Mouse (Mus musculus) ES-CJ7 (cell line): ENCODE data around the gene Them7.

Experiments used
- DNase-seq: peaks from one replicate; pipeline ENCODE4 v3.0.0; 2011; ENCODE audit warnings: low read depth, low spot score

Gene Them7

DNA sequence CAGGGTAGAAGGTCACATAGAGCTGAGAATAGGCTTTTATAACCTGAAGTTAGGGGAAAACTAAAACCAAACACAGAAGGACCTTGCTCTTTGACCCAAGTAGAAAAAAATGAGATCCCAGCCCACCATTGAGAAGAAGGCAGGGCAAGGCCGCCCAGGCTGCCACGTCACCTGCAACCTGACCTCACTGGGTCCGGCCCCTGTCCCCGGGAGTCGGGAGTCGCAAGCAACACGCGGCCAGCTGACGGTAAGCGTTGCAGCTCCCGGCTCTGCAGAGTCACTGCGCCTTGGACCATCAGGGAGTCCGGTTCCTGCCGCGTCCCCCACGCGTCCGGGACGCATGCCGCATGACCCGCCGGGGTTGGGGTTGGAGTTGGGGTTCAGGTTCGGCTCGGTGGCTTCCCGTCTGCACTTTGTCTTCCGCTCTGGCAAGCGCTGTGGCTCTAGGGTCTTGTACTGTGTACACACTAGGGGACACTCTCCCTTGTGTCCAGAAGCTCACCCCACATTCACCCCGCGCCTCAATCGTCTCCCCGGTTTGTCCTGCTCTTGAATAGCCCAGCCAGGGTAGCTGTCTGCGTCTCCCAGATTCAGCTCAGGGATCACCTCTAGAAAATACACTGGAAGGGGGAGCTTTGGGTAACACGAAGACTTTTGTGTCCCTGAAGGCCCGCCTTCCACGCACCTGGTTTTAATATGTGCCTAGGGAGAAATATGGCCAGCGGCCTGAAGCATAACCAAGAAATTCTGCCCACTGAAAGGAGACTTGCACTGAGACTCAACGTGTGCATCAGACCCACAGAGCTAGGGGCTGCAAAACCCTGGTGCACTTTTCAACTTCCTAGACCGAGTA lies at the start of gene Them7:
Gene Them7 (plus strand): TSS at position 187 of the 853 bp plus-strand sequence.
- peak; percentile 53 for DNase-seq

DNA sequence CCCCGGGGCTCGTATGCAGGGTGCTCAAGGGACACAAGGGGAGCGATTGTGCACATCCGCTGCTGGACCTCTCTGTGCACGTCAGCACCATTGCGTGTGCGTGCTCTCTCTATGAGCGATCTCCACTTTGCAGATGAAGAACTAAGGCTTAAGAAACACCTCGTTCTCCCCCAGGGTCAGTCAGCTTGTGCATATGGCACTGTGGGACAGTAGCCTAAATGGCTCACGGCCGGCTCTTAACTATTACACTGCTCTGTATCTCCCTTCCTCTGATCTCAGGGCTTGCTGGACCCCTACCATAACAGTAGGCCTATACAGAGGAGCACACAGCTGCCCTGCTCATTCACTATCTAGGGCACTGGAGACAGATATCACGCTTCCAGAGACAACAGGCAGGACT lies 45.2 kb upstream of the Them7 start:
- no peak for DNase-seq

DNA sequence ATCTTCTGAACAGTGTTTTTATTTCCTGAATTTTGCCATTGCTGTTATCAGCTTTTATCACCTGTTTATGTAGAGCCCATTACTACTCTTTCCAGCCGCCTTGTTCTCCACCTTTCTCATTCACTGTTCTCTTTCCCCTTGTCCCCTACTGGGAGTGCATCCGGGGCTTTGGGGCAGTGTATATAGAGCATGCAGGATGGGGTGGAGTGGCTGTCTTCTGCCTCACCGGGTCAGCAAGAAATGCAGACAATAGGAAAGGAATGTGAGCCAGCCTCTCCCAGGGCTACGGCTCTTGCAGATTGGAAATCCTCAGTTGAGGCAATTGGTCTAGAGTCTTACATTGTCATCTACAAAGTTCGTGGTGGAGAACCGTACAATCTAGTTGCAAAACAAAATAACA lies 41.6 kb upstream of the Them7 start:
- DNase-seq = peak; percentile 71

DNA sequence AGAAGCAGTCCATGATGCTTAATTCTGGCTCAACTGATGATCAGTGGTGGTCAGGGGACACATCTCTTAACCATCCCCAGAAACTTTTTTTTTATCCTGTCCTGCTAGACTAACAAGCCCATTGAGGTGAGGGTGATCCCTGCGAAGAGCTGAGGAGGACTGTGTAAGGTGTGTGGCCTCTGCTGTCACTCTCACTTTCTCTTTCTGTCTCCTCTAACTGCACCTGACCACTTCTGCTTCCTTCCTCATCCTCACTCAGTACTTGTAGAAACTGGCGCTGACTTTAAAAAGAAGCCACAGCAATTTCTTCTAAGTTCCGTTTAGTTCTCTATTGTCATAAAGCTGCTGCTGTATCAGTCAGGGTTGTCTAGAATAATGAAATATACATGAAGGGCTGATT lies 39.0 kb upstream of the Them7 start:
- DNase-seq = no peak

DNA sequence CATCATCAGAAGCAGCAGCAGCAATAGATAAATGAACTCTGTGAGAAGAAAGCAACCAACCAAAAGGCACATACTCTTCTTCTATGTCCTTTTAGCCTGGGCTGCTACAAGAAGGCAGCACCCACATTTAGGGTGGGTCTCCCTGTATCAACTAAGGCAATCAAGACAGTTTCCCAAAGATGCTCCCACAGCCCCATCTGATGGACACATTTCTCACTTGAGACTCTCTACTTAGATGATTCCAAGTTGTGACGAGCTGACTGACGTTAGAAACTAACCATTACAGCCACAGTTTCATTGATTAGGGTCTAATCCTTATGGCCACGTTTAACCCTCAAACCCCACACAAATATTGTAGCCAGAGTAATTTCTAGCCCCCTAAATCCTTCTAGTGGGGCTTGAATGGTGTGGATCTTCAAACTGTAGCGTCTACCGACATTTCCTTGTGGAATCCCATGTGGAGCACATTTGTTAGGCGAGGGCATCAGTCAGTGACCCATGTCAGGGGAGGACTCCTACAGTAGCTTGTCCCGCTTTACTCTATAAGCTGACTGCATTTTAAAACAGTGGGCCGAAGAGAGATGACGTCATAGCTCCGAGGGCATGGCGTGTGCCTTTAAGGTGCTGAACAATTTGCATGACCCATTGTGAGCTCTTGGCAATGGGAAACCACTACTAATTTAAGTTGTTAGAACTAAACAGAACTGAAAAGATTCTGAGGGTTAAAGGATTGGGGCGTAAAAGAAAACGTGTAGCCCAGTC lies 38.2 kb upstream of the Them7 start:
- no peak for DNase-seq

DNA sequence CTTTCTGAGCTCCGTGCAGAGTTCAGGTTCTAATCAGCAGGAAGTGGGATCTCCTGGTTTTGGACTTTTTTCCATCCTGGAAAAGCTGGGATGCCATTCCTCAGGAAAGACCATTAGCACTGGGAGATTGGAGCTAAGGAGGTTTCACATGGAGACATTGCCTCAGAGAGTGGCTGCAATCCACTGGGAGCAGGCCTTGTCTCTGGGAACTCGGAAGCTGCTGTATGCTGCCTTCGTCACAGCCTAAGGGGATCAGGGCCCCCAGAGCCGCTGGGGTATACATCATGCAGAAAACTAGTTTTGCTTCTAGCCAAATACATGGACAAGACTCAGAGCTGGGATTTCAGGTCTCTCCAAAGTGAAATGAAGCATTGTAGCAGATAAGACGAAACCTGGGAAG lies 37.5 kb upstream of the Them7 start:
- no peak for DNase-seq

DNA sequence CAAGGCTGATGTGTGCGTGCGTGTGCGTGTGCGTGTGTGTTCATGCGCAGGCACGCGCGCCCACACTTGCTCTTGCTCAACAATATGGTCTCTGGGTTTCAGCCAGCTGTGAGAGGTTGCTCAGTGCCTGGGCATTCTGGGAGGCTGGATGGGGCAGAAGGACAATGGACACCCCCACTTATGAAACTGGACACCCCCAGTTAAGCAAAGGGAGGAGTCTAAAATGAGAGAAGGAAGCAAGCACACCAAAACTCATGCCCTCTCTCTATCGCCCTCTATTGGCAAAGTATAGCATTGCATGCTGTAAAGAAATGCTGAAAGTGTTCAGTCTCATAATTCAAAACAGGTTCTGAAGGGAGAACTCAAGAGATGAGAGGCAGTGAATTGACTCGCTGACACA lies 35.9 kb upstream of the Them7 start:
- DNase-seq = peak; percentile 64

DNA sequence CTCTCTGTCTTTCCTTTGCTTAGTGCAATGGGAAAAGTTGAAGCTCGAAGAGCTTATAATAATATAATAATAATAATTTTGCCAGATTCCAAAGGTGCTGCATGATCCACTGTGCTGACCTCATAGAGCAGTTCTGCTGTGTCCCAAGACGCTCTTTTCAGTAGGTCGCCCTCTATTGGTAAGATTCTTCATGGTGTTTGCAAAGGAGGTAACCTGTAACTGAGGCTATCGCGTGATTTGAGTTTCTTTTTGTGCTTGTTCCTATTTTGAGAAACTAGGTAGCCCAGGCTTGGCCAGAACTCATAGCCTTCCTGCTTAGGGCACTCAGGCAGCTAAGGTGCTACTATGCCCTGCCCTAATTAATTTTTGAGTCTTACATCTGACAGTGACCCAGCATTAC lies 34.8 kb upstream of the Them7 start:
- peak; percentile 91 for DNase-seq

DNA sequence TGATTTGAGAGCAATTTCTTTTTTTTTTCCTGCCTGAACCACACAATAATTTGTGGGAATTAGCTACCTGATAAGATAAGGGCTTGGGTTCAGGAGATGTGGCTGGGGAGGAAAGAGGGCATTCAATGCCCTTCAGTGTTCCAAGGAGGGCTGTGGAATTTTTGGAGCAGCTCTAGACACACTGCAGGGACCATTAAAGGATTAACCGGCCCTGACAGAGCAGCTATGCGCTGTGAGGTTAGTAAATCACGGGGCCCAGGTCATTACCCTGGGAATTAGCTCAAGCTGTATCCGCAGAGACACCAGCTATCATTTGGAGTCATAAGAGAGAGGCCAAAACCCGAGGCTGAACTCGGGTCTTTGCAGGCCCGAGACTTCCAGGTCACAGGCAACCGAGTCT lies 24.0 kb upstream of the Them7 start:
- no peak for DNase-seq

DNA sequence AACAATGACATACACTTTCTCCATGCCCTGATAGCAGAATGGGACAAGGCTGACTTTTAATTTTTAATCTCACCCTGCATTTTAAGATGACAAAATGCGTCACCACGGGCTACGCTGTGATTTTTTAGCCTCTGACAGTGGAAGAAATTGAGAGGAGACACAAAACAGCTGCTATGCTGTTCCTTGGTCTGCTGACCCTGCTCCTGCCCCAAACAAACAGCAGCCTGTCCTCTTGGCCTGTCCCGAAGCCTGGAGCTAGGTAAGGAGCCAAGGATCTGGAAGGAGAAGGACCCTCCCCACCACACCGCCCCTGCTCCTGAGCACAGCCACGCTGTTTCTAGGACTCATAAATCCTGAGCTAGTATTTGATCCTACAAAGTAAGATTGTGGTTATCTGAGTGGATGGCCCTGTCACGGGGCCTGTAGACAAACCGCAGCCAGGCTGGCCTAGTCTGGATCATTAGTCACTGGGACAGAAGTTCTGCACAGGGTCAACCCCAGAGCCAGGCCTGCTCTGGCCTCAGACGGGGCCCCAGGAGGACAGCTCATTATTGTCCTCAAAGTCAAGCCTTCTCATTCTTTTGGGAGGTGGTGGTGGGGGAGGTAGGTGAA lies 17.5 kb upstream of the Them7 start:
- no peak for DNase-seq

DNA sequence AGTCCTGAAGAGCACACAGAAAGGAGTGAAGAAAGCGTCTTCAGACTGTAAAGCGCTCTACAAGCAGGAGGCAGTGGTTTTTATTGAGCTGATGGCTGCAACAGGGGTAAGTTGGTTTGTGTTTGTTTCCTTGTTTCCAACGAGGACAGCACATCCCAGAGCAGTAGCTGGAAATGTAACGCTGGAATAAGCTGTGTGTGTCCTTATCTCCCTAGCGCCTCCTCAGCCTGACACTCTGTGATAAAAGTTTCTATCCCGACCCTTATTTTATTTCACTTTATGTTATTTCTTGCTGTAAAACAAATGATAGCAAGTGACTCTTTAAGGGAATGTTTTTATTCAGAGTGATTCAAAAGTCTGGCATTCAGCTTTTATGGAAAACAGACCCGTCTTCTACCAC lies 11.3 kb upstream of the Them7 start:
- no peak for DNase-seq

DNA sequence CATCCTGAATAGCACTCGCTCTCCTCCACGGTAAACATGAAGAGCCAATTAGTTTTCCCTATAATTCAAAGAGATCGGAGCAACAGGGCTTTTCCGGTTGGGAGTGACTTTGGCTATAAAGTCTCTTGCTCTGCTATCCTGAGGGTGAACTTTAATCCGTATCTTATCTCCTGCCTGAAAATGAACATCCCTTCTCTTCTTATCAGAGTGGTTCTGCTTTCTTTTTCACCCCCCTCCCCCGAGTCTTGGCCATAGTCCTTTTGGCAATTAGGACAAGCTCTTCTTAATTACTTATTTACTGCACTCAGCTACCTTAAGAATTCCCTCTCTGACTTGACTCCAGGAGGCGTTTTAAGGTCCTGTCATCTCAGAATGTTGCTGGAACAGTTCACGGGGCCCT lies 8.2 kb upstream of the Them7 start:
- no peak for DNase-seq

DNA sequence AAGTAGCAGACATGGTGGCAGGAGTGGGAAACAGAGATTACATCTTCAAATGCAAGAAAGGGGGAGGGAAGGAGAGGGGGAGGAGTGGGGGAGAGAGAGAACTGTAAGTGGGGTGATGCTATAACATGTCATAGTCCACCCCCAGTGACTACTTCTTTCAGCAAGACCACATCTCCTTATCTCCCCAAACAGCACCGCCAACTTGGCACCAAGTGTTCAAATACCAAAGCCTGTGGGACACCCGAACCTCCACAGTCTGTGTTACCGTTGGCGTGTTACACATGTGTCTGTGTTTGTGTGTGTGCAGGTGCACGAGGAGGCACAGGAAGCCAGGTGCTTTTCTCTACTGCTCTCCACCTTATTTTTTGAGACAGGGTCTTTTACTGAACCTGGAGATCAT lies 4.9 kb upstream of the Them7 start:
- no peak for DNase-seq

DNA sequence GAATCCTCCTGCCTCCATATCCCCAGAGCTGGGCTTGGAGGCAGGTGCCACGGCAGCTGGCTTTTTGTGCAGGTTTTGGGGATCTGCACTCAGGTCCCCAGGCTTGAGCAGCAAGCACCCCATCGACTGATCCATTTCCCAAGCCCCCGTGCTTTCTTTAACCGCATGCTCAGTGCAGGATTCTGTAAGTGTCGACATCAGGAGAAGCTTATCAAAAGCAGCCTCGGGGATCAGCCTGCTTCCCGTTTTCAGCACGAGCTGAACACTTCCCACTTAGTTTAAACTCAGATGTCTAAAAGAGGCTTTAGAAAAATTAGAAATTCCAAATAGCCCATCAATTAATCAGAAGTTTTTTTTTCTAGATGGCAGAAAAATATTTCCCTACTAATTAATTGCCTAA lies 4.5 kb upstream of the Them7 start:
- DNase-seq = no peak

DNA sequence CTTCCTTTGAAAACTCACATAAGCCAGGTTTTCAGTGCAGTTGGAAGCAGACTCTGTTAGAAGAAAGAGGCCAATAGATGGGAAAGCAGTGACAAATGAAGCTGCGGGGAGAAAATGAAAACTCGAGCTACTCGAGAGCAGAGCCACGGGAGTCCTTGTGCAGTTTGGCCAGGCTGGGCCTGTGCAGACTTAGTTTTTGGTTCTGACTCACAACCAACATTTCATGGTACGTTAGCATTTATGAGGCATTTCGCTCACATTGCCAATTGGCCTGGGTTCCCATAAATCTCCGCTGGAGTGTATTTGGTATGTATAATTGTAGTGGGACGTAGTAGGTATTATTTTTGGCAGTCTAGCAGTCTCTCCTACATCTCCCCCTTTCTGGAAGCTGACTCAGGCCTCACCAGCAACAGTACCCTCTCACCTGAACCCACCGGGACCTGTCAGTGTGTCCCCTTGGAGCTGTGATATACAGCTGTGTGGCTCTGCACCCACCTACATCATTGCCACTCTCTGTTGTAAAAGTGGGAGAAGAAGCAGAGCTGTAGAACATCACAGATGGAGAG lies 3.3 kb upstream of the Them7 start:
- no peak for DNase-seq

DNA sequence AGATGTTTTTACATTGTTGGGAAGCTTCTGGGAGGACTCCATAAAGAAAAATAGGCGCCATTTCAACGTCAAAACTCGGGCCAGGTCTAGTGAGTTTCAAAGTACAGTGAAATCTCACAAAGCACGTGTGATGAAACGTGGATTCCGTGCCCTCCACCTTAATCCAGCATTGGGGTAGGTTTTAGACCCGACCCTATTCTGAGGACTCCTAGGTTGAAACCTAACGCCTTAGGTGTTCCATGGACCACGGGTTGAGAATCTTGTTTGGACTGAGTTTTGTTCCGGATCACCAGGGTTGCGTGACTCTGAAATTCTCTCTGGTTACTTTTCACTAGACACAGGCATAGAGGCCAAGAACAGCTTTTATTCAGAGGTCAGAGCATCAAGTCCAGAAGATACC lies 514 bp upstream of the Them7 start:
- DNase-seq = no peak

DNA sequence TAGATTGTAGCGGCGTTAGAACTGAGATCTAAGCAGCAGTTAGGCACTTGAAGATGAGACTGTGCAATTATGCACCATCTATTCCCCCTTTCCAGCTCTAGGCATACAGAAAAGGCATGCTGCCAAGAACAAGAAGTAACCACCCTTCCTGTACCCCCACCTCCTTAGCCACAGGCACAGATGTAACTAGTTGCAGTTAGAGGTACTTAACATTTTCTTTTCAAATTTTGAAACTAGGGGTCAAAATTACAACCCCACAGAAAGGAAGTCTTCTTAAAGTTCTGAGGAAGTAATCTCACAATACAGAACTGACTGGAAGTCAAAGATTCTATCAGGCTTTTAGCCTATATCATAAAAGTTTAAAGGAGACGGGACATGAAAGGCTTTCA lies 861 bp downstream of the Them7 start:
- DNase-seq = no peak

DNA sequence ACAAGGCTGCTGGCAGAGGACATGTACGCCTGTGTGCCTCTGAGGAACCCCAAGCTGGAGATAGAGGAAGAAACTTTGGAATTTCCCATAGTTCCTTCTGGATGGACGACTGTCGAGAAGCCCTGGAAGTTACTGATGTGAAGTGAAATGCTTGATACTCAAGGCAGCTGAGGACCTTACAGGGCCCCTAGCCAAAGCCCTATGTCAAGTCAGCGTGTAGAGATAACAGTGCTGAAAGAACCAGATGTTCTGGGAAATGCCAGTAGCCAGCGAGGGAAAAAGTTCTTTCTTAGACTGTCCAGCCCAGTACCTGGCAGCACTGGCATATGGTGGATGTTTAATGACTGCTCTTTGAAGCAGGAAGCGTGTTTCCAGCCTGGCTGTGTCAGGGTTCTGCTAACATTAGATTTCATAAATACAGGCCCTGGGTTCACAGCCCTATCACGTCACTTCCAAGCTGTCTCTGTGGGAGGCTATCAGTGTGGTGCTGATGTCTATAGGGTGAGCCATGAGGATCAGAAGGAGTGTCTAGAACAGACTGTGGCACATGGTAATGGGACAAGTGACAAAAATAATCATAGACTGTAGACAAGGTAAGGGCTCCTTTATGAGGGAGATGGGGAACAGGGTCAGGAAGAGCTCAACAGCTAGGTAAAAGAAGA lies 2.3 kb downstream of the Them7 start:
- DNase-seq = no peak

DNA sequence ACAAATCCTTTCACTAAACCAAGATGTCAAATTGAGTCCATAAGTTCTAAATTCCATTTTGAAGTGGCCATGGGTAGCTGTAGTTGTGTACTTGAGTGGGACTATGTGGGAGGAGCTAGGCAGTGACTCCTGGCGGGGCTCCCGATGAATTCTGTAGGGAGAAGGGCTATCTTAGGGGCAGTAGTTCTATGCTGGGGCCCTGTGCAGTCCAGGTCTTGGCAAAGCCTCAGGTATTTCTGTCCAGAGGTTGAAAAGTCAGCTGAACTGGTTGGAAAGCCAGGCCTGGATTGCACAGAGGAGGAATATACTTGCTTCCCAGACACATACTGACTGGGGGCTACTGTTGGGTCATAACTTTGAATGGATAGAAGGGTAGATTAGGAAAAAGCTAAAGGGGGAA lies 4.3 kb downstream of the Them7 start:
- DNase-seq = no peak

DNA sequence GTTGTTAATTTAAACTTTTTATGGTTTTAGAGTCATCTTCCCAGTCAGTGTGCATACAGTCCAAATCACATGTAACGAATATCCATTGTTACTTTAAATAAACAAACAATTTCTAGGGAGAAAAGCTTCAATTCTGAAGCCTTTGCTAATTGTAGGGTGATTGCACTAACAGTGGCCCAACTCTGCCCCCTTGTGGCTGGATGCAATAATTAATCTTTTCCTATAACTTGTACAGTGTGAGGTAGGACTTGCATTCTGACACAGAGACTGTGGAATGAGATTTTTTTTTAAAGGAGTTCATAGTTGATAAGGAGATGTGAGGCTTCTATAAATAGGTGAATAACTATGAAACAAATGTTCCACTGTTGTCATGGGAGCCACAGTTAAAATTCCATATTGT lies 6.2 kb downstream of the Them7 start:
- DNase-seq = peak; percentile 47

DNA sequence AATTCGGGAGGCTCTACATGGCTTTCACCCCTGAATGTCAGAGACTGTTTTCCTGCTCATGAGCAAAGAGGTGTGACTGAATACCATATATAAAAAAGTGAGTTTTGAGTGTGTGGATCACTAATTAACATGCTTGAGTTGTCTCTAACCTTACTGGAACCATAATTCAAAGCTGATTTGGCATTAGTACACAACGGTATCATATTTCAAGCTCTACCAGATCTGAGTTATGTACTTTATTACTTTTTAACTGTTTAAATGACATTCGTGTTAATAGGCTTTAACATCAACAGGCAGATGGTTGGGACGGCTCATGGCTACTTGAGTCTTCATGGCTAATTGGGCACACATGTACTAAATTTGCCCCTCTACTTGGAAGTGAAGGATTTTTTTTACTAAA lies 8.3 kb downstream of the Them7 start:
- DNase-seq = no peak

DNA sequence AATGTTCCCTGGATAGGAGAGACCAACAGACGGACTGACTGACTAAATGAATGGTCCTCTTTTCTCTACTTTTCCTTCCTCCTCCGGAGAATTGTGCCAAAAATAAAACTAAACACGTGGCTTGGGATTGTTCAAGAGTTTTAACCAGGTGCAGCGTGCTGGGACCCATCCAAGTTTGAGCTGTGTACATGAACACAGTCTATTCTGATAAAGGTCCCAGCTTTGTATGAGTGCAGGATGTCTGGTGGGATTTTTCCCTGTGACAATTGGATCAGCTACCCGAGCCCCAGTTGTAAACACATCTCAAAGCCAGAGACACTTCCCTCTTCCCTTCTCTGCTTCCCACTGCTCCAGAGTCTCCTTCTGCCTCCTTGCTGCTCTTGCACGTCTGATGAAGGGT lies 10.2 kb downstream of the Them7 start:
- DNase-seq = no peak
